Mouse (Mus musculus) testis, postnatal 14 days (tissue): ENCODE results near the gene Crabp2.
"Not testable (repeated sequence)": the region's sequence is repeated elsewhere in the genome, so short reads cannot be mapped to it uniquely, and the experiment has no call there.

Experiments used
- DNase-seq: peaks from one replicate; pipeline ENCODE4 v3.0.0; 2021; ENCODE audit warnings: low spot score

Gene Crabp2

DNA sequence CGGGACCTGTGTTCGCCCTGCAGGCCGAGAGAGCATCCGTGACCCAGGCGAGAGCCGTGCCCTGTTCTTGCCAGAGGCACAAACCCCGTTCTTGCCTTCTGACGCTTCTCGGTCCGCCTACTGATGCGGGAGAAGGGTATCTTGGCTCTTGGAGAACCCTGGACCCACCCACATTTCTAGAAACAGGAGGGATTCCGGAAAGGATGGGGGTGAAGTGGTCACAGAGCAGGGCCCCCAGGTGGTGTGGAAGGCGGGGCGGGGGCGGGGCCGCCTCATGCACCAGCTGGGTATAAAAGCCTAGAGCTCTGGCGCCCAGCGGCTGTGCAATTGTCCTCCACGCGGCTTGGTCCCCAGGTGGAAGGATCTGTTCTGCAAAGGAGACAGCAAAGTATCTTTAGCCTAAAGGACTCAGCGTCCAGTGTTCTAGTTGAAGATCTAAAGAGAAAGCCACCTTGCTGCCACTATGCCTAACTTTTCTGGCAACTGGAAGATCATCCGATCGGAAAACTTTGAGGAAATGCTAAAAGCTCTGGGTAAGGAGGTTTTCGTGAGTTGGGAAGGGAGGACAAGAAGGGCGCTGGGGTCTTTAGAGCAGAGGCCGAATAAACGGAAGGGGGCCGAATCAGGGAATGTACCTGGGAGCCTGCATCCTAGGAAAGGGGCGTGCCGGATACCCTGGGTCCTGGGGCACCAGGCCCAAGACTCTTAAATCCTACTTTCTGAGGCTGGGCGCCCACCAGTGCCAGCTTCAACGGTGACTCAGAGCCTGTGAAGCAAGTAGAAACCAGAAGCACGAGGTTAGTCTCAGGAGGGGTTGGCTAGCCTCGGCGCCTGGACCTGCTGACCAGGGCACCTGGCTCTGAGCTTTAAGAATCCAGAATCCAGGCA, at the start of gene Crabp2:
Crabp2 (plus strand) TSS at position 289 of the 888 bp plus-strand sequence.
- DNase-seq = no peak

DNA sequence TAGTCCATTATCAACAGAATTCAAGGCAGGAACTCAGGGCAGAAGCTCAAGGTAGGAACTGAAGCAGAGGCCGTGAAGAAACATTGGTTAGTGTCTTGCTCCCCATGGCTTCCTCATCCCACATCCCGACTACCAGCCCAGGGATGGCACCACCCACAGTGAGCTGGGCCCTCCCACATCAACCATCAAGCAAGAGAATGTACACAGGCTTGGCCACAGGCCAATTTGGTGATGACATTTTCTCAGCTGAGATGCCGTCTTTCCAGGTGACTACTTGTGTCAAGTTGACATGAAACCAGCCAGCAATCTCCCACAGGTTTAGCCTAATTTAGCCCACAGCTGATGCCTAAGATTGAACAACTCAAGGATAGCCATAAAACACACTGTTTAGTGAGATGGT, 49.2 kb upstream of the Crabp2 start:
- DNase-seq = no peak

DNA sequence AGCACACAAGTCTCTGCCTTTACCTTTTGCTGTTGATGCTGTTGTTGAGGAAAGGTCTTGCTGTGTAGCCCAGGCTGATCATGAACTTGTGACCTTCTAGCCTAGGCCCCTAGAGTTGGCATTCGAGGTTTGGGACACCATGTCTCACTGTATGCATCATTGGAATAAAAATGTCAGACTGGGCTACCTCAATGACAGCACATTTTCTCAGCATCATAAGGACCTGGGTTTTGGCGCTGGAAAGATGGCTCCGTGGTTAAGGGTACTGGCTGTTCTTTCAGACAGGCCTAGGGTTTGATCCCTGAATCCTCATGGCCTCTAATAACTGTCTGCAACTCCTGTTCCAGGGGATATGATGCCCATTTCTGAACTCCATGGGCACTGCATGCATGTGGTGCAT, 48.7 kb upstream of the Crabp2 start:
- no peak for DNase-seq

DNA sequence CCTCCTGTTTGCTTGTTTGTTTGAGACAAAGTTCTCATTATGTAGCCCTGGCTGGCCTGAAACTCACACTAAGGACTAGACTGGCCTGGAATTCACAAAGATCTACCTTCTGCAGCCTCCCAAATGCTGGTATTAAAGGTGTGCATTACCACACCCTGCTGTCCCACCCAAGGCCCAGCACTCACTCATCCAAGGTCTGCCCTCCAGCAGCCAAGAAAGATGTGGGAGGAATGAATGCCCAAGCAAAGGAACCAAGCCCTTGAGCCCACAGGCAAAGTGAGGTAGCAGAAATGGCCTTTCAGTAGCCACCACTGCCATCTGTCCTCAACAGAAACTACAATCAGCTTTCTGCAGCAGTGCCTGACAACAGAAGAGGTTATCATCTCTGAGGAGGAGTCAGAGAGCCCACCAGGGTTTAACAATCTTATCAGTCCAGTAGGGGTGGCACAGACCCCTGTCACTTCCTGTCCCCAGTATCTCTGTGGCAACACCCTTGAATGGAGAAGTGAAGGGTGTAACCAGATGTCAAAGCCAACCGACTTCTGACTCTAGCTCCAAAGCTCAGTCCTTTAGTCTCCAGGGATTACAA, 47.3 kb upstream of the Crabp2 start:
- DNase-seq = no peak

DNA sequence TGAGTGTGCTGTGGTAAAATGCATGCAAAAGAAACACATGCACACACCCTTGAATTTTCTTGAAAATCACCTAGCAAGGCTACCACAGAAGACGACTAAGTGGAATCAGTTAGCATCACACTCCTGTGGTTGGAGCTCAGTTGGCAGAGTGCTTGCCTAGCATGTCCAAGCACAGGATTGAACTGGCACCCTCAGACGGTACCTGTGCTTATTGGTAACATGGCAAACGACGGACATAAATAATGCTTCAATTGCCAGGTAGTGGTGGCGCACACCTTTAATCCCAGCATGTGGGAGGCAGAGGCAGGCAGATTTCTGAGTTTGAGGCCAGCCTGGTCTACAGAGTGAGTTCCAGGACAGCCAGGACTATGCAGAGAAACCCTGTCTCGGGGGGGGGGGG, 46.5 kb upstream of the Crabp2 start:
- not testable (repeated sequence) for DNase-seq

DNA sequence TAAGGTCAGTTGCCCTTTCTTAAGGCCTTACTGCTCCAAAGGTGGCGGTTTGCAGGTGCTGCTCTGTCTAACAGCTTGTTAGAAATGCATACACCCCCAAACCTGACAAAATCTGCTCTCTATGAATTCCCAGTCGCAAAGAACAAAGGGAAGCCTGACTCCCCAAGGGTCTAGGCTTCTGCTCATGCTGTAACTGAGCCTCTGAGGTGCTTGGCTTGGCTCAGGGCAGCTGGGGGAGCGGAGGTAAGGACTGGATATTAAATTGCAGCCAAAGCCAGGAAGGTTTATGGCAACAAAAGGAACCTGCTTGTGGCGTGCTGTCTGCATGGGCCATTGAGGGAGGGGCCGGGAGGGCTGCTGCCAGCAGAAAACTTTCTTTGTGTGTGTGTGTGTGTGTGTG, 44.6 kb upstream of the Crabp2 start:
- DNase-seq = no peak

DNA sequence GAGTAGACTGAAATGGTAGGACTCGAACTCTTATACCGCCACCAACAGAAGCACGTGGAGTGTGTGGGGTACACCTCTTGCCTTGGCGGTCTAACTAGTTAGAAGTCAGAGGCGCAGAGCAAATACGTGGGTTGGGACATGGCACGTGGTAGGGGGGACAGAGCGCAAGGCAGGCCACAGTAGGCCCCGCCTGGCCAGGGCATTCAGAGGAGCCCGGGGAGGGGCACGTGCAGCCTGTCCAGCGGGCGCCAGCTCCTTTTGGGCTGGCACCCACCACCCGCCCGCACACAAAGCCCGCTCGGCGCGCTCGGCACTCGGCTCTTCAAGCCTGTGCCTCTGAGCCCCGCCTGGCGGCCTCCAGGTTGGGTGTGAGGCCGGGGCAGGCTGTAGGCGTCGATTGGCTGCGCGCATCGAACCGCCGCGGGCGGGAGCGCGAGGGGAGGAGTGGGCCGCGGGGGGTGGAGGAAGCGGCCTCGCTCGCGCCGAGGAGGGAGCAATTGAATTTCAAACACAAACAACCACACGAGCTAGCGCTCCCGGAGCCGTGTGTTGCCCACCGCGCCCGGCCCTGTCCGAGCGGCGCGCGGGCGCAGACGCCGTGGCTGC, 42.5 kb upstream of the Crabp2 start, which contains the start of gene Hdgf:
Hdgf (plus strand) TSS at position 442 of the 606 bp plus-strand sequence.
- peak; percentile 96 for DNase-seq

DNA sequence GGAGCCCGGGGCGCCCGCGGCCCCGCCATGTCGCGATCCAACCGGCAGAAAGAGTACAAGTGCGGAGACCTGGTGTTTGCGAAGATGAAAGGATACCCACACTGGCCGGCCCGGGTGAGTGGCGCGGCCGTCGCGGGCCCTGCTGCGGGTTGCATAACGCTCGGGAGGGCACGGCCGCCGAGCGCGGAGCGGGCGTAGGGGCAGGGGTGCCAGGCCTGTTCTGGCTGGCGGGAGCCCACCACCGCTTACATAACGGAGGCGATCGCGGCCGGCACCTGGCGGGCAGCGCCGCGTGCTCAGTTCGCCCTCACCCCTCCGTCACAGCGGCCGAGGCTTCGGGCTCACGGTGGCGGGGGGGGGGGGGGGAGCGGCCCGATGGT, 41.9 kb upstream of the Crabp2 start:
- peak; percentile 75 for DNase-seq

DNA sequence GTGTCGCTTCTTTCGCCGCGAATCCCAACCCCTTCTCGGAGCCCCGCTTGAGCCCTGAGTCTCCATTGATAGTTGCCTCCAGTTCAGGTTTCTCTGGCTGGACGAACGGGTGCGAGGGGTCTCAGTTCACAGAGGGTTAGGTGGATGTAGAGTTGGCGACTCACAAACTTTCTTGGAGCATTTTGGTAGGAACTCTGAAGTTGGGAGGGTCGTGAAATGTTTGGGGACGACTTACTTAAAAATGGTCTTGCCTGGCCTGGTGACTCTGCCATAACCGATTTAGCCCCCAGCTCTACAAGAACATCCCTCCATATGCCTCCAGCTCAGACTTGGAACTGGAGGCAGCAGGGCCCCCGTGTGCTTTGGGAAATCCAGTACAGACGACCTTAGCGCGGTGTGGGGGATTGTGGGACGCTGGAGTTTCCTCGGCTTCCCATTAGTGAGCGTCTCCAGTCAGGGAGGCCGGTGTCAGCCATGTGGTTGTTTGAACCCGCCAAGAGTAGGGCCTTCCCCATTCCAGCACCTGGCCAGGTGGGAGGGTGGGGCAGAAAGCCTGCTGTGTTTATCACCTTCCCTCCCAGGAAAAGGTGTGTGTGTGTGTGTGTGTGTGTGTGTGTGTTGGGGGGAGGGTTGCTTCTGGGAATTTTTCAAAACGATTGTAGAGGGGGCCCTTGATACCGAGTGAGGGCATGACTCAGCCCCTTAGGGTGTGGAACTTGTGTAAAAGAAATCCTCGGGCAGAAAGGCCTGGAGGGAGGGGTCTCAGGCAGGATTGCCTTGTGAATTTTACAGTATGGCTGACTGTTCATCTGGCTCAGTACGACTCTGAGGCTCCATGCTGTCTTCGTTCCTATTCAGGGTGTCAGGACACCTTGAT, 41.2 kb upstream of the Crabp2 start:
- peak; percentile 46 for DNase-seq

DNA sequence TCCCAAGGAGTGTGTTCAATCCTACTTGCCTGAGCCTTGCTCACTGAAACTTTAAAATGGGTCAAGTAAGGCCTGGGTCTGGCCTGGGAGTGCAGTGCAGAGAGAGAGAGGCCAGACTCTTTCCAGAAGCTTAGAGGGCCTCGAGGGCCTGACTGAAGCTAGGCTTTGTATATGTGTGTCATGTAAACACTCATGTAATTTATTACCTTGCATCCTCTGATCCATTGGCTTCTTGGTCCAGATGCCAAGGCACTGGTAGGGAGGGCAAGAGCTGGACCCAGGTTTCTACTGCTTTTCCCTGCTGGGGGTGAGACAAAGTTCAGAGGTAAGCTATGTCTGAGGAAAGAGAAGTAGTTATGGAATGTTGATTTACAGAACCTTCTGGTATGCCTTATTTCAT, 40.6 kb upstream of the Crabp2 start:
- DNase-seq = no peak

DNA sequence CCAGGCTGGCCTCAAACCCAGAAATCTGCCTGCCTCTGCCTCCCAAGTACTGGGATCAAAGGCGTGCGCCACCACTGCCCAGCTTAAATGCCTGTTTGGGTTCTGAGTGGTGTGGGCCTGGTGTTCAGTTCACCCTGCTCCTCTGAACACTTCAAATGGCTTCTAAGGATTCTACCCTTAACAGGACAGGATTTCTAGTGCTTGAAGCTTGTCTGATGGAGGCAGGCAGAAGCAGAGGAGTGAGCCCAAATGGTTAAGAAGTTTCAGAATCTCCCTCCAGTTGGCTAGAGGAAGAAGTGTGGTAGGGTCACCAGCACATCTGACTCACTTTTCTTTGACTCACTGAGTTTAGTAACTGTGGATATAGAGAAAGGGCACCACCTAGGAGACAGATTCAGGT, 39.1 kb upstream of the Crabp2 start:
- DNase-seq = no peak

DNA sequence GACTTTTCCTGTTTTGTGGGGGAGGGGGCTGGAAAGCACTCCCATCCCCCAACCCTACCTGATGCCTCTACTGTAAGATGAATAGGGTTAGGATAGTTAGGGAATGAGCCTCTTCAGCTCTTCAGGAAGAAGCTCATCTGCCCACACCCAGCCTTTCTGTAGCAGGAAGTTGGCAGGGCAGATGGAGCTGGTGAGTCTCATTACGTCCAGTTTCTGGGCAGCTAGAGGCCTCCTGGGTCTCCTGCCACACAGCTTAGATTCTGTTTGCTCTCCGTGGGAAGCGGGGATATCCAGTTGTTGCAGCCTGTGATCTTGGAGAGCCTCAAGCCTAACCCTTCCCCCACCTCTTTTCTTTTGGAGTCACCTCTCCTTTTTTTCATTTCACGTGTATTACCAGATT, 38.6 kb upstream of the Crabp2 start:
- DNase-seq = no peak

DNA sequence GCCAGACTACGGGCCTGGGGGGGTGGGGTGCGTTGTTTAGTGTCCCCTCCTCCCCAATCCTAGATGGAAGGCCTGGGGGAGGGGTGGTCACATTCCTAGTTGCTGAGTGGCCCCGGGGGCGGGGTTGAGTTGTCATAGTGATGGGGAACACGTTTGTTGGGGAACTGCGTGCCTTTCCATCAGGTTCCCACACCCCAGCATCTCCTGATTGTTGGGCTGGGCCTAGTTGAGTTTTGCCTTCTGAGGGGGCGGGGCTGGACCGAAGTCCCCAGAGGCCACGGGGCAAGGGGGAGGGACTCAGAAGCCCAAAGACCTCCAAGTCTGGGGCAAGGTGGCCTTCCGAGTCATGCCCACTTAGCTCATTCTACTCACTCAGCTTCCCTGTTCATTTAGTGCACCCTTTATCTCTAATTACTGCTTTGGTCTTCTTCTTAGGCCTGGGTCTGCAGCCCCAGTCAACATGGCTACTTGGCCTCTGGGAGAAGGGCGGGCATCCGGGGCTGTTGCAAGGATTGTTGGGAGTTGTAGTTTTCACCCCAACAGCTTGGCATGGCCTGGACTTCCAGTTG, 37.8 kb upstream of the Crabp2 start:
- DNase-seq = peak; percentile 80

DNA sequence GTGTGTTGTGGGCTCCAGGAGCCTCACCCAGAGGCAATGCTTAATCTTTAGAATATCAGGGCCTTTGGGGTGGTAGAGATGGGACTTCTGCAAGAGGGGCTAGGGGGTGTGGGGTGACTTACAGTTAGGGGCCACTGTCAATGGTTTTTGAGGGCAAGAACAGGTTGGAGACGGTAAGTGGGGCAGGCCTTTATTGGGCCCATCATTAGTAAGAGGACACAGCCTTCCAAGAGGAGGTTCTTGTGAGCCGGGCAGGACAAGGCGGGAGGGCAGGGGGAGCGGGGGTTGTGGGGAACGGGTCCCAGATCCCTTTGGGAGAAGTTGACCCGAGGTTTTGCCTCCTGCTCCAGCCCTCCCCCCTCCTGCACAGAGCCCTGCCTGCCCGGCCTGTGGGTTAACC, 35.0 kb upstream of the Crabp2 start:
- no peak for DNase-seq

DNA sequence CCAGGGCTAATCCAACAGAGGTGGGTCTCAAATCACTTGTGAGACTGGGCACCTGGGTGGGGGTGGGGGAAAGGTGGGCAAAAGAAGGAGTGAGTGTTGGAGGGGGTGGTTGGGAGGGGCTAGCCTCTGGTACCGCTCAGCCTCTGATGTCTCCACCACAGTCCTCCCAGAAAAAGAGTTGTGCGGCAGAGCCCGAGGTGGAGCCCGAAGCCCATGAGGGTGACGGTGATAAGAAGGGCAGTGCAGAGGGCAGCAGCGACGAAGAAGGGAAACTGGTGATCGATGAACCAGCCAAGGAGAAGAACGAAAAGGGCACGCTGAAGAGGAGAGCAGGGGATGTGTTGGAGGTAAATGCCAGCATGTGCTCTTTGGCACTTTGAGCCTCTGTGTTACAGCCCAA, 34.6 kb upstream of the Crabp2 start:
- no peak for DNase-seq

DNA sequence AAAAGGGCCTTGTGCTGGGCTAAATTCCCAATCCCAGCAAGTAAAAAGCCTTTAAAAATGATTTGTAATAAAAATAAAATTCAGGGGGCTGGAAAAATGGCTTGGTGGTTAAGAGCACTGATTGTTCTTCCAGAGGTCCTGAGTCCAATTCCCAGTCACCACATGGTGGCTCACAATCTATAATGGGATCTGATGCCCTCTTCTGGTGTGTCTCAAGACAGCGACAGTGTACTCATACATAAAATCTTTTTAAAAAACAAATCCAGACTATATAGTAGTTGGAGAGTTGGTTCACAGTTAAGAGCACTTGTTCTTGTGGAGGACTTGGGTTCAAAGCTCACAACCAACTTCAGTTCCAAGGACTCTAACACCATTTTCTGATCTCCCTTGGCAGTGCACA, 31.5 kb upstream of the Crabp2 start:
- DNase-seq = no peak

DNA sequence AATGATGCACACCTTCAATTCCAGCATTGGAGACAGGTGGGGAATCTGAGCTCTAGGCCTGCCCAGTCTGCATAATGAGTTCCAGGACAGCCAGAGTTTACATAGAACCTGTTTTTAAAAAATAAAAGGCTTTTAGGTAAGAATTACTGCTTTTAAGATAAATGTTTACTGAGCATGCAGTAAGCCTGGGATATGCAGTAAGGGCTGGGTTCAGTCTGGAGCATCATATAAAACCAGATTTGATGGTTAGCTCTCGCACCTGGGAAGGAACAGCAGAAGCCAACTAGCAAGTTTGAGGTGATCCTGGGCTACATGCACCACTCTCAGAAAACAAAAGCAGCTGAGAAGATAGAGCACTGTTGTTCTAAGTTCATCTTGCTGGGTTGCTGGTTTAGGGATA, 29.9 kb upstream of the Crabp2 start:
- no peak for DNase-seq

DNA sequence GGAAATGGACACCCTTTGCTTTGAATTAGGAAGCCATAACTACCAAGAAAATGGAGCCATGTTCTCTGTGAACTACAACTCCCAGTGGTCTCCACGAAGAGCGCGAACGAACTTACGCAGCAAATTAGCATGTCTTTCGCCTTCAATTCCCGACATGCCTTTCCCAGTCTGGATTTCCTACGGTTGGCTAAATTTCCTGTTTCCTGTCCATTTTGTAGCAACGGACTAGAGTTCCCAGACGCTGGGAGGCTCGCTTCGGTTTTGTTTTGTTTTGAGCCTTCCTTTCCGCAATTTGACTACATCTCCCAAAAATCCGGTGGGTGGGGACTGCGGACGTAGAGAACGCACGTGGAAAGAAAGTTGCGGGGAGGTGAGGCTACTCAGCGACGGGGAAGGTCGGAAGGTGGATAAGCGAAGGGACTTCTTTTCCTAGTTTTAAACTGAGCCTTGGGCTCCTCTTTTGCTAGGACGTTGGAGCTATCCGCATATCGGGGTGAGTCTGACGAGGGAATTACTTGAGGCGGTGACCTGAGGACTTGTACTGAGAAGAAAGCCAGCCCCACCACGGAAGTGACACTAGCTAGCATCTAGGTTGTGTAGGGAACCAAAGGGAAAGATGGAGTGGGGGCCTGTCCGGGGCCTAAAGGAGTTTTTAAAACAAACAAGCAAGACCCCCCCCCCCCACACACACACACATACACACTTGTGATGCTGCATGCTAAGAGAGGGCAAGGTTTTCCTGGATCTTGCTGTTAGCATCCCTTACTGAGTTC, 28.9 kb upstream of the Crabp2 start, which contains the start of gene Mrpl24:
Mrpl24 (plus strand) TSS at position 171 of the 773 bp plus-strand sequence.
- peak; percentile 87 for DNase-seq

DNA sequence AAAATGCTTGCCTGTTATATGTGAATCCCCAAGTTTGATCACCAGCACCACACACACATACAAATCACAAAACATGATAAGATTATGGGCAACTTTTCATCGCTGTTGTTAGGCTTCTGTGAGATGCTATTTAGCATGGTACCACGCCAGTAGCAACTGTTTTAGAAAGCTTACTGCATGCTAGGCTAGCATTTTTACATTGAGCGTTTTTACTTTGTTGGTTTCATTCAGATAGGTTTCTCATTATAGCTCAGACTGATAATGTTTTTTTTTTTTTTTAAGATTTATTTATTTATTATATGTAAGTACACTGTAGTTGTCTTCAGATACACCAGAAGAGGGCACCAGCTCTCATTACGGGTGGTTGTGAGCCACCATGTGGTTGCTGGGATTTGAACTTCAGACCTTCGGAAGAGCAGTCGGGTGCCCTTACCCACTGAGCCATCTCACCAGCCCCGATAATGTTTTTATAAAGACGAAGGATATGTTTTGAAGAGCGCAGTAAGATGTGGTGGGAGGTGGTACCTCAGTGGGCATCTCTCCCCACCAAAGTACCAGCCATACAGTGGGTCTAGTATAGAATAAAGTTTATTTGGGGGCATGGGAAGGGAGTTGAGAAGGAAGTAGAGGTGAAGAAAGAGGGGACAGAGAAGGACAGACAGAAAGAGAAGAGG, 28.1 kb upstream of the Crabp2 start:
- no peak for DNase-seq

DNA sequence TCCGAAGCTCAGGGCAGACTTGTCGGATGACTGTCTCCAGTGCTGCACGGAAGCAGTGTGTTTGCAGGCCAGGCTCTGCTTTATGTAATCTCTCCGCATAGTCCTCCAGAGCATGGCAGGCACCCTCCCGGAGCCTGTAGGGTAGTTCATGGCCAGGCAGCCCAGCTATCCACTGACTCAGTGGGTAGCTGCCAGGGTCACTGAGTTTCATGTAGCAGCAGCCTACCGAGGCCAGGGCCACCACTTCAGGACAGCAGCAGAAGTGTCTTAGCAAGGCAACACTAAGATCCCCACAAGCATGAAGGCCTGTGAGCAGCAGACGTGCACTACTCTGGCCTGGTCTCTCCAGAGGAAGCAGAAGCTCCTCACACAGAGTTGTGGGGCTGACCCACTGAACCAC, 23.5 kb upstream of the Crabp2 start:
- DNase-seq = no peak
